Mouse (Mus musculus): Measurements from ENCODE around the gene Inip. TPM values are rescaled to one million over a fixed set of nuclear protein-coding genes. Genes with fewer than 3 reads are reported as not detected.
"Not testable (repeated sequence)": the region's sequence is repeated elsewhere in the genome, so short reads cannot be mapped to it uniquely, and the experiment has no call there.

Inip gene
- total and polyA plus RNA-seq, 2 experiments from 2014 or later = 17.3 to 25.2 TPM

DNA sequence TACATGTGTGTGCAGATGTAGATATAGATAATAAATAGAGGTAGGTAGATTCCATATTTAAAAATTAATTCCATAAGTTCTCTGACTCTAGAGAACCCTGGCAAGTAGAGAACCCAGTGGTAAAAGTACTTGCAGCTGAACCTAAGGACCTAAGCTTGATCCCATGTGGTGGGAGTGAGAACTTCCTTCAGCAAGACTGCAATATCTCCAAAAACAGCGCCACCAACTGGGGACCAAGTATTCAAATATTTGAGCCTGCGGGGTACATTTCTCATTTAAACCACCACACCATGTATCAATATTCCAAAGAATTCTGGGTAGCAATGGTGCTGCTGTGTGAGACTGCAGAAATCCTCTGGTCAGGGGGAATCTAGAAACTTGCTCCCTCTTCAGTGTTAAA lies 7.3 kb downstream of the Inip start:
- DNase-seq (ENCODE audit: low spot score) = no peak
- Histone ChIP-seq H3K36me3 (replicated peaks; ENCODE audit: control insufficient read depth, insufficient read depth, low read length) (no peaks in the 10 kb centered on the region), H3K4me2 (ENCODE audit: low read depth, low read length) (no peak overlapping the region), H3K4me3 (ENCODE audit: low read depth, low read length) (no peak overlapping the region), H3K4me1 (ENCODE audit: control insufficient read depth, insufficient read depth) (no peaks in the 10 kb centered on the region), H3K27ac (ENCODE audit: low read depth) (no peak overlapping the region), H3K27me3 (ENCODE audit: control insufficient read depth, insufficient read depth, low read length) (no peaks in the 10 kb centered on the region), H3K9me3 (replicated peaks; ENCODE audit: control insufficient read depth, low read length) (no peaks in the 10 kb centered on the region), H3K9ac (replicated peaks; ENCODE audit: low read depth, low read length) (no peak overlapping the region)
- WGBS = 75% methylated on average over 2 of the region's 2 CpGs
- no peak for TF ChIP-seq EP300 (IDR thresholded peaks at IDR 0.05; ENCODE audit: low read depth)
- peak; percentile 14; the same call in 1 of the 2 replicates for TF ChIP-seq CTCF (IDR thresholded peaks at IDR 0.05; ENCODE audit: low read depth)
- no peak for ATAC-seq (ENCODE audit: insufficient read depth, low read depth)

DNA sequence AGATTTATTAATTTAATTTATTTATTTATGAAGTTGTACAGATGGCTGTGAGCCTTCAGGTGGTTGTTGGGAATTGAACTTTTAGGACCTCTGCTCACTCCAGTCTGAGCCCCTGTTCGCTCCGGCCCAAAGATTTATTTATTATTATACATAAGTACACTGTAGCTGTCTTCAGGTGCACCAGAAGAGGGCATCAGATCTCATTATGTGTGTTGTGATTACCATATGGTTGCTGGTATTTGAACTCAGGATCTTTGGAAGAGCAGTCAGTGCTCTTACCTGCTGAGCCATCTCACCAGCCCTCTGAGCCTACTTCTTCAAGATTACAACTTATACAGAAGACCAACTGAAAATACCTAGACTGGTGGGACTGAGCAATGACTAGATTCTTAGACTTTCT lies 7.8 kb downstream of the Inip start:
- peak; percentile 21; the same call in 1 of the 2 replicates for TF ChIP-seq CTCF (IDR thresholded peaks at IDR 0.05; ENCODE audit: low read depth)
- H3K27ac ChIP-seq (ENCODE audit: low read depth); ATAC-seq (ENCODE audit: insufficient read depth, low read depth); H3K4me2 ChIP-seq (ENCODE audit: low read depth, low read length); H3K9me3 ChIP-seq (replicated peaks; ENCODE audit: control insufficient read depth, low read length); H3K27me3 ChIP-seq (ENCODE audit: control insufficient read depth, insufficient read depth, low read length); H3K4me1 ChIP-seq (ENCODE audit: control insufficient read depth, insufficient read depth); H3K4me3 ChIP-seq (ENCODE audit: low read depth, low read length); H3K36me3 ChIP-seq (replicated peaks; ENCODE audit: control insufficient read depth, insufficient read depth, low read length); H3K9ac ChIP-seq (replicated peaks; ENCODE audit: low read depth, low read length); DNase-seq (ENCODE audit: low spot score): not testable (repeated sequence)
- 79% methylated on average over 2 of the region's 2 CpGs for WGBS

- no peaks in the 10 kb centered on the region for H3K9me3 ChIP-seq (replicated peaks; ENCODE audit: control insufficient read depth, low read length)
- DNase-seq (ENCODE audit: low spot score) (no peak), ATAC-seq (ENCODE audit: insufficient read depth, low read depth) (no peak)
- H3K36me3 ChIP-seq (replicated peaks; ENCODE audit: control insufficient read depth, insufficient read depth, low read length) = no peaks in the 10 kb centered on the region
- no peak overlapping the region for H3K9ac ChIP-seq (replicated peaks; ENCODE audit: low read depth, low read length)
- no peak for TF ChIP-seq EP300 (IDR thresholded peaks at IDR 0.05; ENCODE audit: low read depth)
- TF ChIP-seq CTCF (IDR thresholded peaks at IDR 0.05; ENCODE audit: low read depth) = no peak
- H3K4me3 ChIP-seq (ENCODE audit: low read depth, low read length) = no peak overlapping the region
- no peak overlapping the region for H3K27ac ChIP-seq (ENCODE audit: low read depth)
- H3K4me2 ChIP-seq (ENCODE audit: low read depth, low read length) = no peak overlapping the region
- H3K27me3 ChIP-seq (ENCODE audit: control insufficient read depth, insufficient read depth, low read length) = no peaks in the 10 kb centered on the region
- no peaks in the 10 kb centered on the region for H3K4me1 ChIP-seq (ENCODE audit: control insufficient read depth, insufficient read depth)
Observed at GRCm38 (mm10) chr4:59789015-59789414, 12.4 kb downstream of the Inip start.

GRCm38 (mm10) chr4:59787126-59787525 lies 14.3 kb downstream of the Inip start:
- H3K27me3 ChIP-seq (ENCODE audit: control insufficient read depth, insufficient read depth, low read length) = no peaks in the 10 kb centered on the region
- WGBS = 60% methylated on average over 6 of the region's 6 CpGs
- H3K4me3 ChIP-seq (ENCODE audit: low read depth, low read length) = no peak overlapping the region
- no peaks in the 10 kb centered on the region for H3K36me3 ChIP-seq (replicated peaks; ENCODE audit: control insufficient read depth, insufficient read depth, low read length)
- peaks cover 4% of the 10 kb centered on the region; the same call in 1 of the 2 replicates for H3K4me1 ChIP-seq (ENCODE audit: control insufficient read depth, insufficient read depth)
- no peak overlapping the region for H3K27ac ChIP-seq (ENCODE audit: low read depth)
- H3K9me3 ChIP-seq (replicated peaks; ENCODE audit: control insufficient read depth, low read length) = no peaks in the 10 kb centered on the region
- H3K9ac ChIP-seq (replicated peaks; ENCODE audit: low read depth, low read length) = no peak overlapping the region
- no peak for ATAC-seq (ENCODE audit: insufficient read depth, low read depth)
- no peak overlapping the region for H3K4me2 ChIP-seq (ENCODE audit: low read depth, low read length)
- DNase-seq (ENCODE audit: low spot score) = no peak
- TF ChIP-seq CTCF (IDR thresholded peaks at IDR 0.05; ENCODE audit: low read depth) (no peak), EP300 (IDR thresholded peaks at IDR 0.05; ENCODE audit: low read depth) (no peak)

- Histone ChIP-seq H3K4me3 (ENCODE audit: low read depth, low read length) (no peak overlapping the region), H3K27me3 (ENCODE audit: control insufficient read depth, insufficient read depth, low read length) (no peaks in the 10 kb centered on the region), H3K27ac (ENCODE audit: low read depth) (no peak overlapping the region), H3K9ac (replicated peaks; ENCODE audit: low read depth, low read length) (no peak overlapping the region), H3K4me1 (ENCODE audit: control insufficient read depth, insufficient read depth) (peaks cover 4% of the 10 kb centered on the region; the same call in 1 of the 2 replicates), H3K4me2 (ENCODE audit: low read depth, low read length) (no peak overlapping the region), H3K36me3 (replicated peaks; ENCODE audit: control insufficient read depth, insufficient read depth, low read length) (no peaks in the 10 kb centered on the region), H3K9me3 (replicated peaks; ENCODE audit: control insufficient read depth, low read length) (no peaks in the 10 kb centered on the region)
- WGBS = 1% methylated on average over 7 of the region's 7 CpGs
- no peak for ATAC-seq (ENCODE audit: insufficient read depth, low read depth)
- peak; percentile 43 for DNase-seq (ENCODE audit: low spot score)
- TF ChIP-seq EP300 (IDR thresholded peaks at IDR 0.05; ENCODE audit: low read depth) = no peak
- peak; percentile 90 for TF ChIP-seq CTCF (IDR thresholded peaks at IDR 0.05; ENCODE audit: low read depth)
Observed at GRCm38 (mm10) chr4:59786661-59787060, 14.7 kb downstream of the Inip start.

DNA sequence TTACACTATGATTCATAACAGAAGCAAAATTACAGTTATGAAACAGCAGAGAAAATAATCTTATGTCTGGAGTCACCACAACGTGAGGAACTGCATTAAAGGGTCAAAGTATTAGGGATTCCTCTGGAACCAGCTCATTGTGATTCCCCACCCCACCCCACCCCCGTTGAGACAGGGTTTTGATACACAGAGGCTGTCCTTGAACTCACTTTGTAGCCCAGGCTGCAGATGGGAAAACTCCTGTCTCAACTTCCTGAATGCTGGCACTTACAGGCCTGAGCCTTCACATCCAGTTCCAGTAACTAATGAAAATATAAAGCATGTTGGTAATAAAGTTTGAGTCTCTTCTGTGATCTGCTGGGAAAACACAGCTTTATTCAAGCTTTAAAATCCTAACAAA lies 16.0 kb downstream of the Inip start:
- Histone ChIP-seq H3K9me3 (replicated peaks; ENCODE audit: control insufficient read depth, low read length) (no peaks in the 10 kb centered on the region), H3K27ac (ENCODE audit: low read depth) (no peak overlapping the region)
- 36% methylated on average over 2 of the region's 2 CpGs for WGBS

More for the DNA sequence above, 16.0 kb downstream of the Inip start:
- ATAC-seq (ENCODE audit: insufficient read depth, low read depth) (no peak), DNase-seq (ENCODE audit: low spot score) (no peak)
- H3K4me3 ChIP-seq (ENCODE audit: low read depth, low read length) = no peak overlapping the region
- no peak overlapping the region for H3K4me2 ChIP-seq (ENCODE audit: low read depth, low read length)
- no peak for TF ChIP-seq CTCF (IDR thresholded peaks at IDR 0.05; ENCODE audit: low read depth)
- no peak for TF ChIP-seq EP300 (IDR thresholded peaks at IDR 0.05; ENCODE audit: low read depth)
- peaks cover 4% of the 10 kb centered on the region; the same call in 1 of the 2 replicates for H3K4me1 ChIP-seq (ENCODE audit: control insufficient read depth, insufficient read depth)
- H3K9ac ChIP-seq (replicated peaks; ENCODE audit: low read depth, low read length) = no peak overlapping the region
- H3K36me3 ChIP-seq (replicated peaks; ENCODE audit: control insufficient read depth, insufficient read depth, low read length) = no peaks in the 10 kb centered on the region
- H3K27me3 ChIP-seq (ENCODE audit: control insufficient read depth, insufficient read depth, low read length) = no peaks in the 10 kb centered on the region
